Mouse (Mus musculus) stomach, embryonic 16.5 days (tissue): ENCODE measurements at regions not wholly inside any gene's neighbourhood (a gene's known extent, or its start where the extent isn't known, plus 50 kb on each side); places are given as distances from the start of the nearest gene placed in this dataset.

ENCODE experiments used
- ATAC-seq: fragments of 200-750 bp; cut with Nextera tagmentation; 2 replicates; pipeline ENCODE4 v1.8.0; 2017; ENCODE audit warnings: moderate number of reproducible peaks, moderate TSS enrichment; ENCODE audit not compliant: insufficient read depth, low FRiP score
- H3K27ac ChIP-seq: fragments of 300-500 bp; sonication (generic); 2 replicates; pipeline ENCODE4 v1.5.1; 2014; ENCODE audit warnings: low read length
- H3K27me3 ChIP-seq: fragments of 300-500 bp; sonication (generic); 2 replicates; pipeline ENCODE4 v1.6.1; 2014; ENCODE audit warnings: low read length, control low read depth, mixed read lengths; ENCODE audit not compliant: control insufficient read depth, insufficient read depth
- H3K36me3 ChIP-seq: fragments of 300-500 bp; sonication (generic); 2 replicates; pipeline ENCODE4 v1.6.1; 2014; ENCODE audit warnings: low read length; ENCODE audit not compliant: control insufficient read depth, insufficient read depth
- H3K4me1 ChIP-seq: fragments of 300-500 bp; sonication (generic); 2 replicates; pipeline ENCODE4 v1.6.1; 2014; ENCODE audit warnings: low read length, control low read depth, mixed read lengths; ENCODE audit not compliant: control insufficient read depth, insufficient read depth
- H3K4me2 ChIP-seq: fragments of 300-500 bp; sonication (generic); 2 replicates; pipeline ENCODE4 v1.6.1; 2014; ENCODE audit warnings: low read depth, low read length, mixed read lengths
- H3K4me3 ChIP-seq: fragments of 300-500 bp; sonication (generic); replicated peaks from 2 replicates; pipeline ENCODE4 v1.5.1; 2014; ENCODE audit warnings: mild to moderate bottlenecking, low read length
- H3K9ac ChIP-seq: fragments of 300-500 bp; sonication (generic); 2 replicates; pipeline ENCODE4 v1.6.1; 2014; ENCODE audit warnings: low read length
- H3K9me3 ChIP-seq: fragments of 300-500 bp; sonication (generic); replicated peaks from 2 replicates; pipeline ENCODE4 v1.6.1; 2016; ENCODE audit warnings: low read length, control low read depth; ENCODE audit not compliant: control insufficient read depth
- WGBS: fragments of 180-500 bp; shearing (Covaris S2); extraction: QIAGEN DNeasy Blood & Tissue Kit; methylation state at CpG from one replicate; pipeline ENCODE4 v1.1.7; 2014; 5-methylcytosine and 5-hydroxymethylcytosine counted together

GRCm38 (mm10) chr1:92737600-92738197 is 89.1 kb upstream of the Otos start:
- ATAC-seq, result no peak
- no peaks in the 10 kb centered on the region for H3K4me1 ChIP-seq
- H3K27ac ChIP-seq, result no peak overlapping the region
- 45% methylated on average over 11 of the region's 11 CpGs for WGBS
- no peaks in the 10 kb centered on the region for H3K9me3 ChIP-seq
- no peak overlapping the region for H3K4me2 ChIP-seq
- H3K4me3 ChIP-seq, result no peak overlapping the region
- no peak overlapping the region for H3K9ac ChIP-seq
- H3K27me3 ChIP-seq, result no peaks in the 10 kb centered on the region
- no peaks in the 10 kb centered on the region for H3K36me3 ChIP-seq

- no peak for ATAC-seq
- 51% methylated on average over 7 of the region's 7 CpGs for WGBS
These were observed 87.8 kb upstream of the Otos start for GRCm38 (mm10) chr1:92736411-92736810.

GRCm38 (mm10) chr1:92733732-92734131 is 85.1 kb upstream of the Otos start:
- H3K9ac ChIP-seq, result no peak overlapping the region
- H3K27ac ChIP-seq, result no peak overlapping the region
- H3K9me3 ChIP-seq, result no peaks in the 10 kb centered on the region
- H3K4me1 ChIP-seq, result no peaks in the 10 kb centered on the region
- WGBS, result 57% methylated on average over 8 of the region's 8 CpGs
- no peak for ATAC-seq
- no peak overlapping the region for H3K4me2 ChIP-seq
- no peaks in the 10 kb centered on the region for H3K27me3 ChIP-seq
- no peak overlapping the region for H3K4me3 ChIP-seq
- H3K36me3 ChIP-seq, result no peaks in the 10 kb centered on the region

More at GRCm38 (mm10) chr1:92736411-92736810, 87.8 kb upstream of the Otos start:
- H3K4me1 ChIP-seq, result no peaks in the 10 kb centered on the region
- H3K9ac ChIP-seq, result no peak overlapping the region
- no peak overlapping the region for H3K4me2 ChIP-seq
- H3K27me3 ChIP-seq, result no peaks in the 10 kb centered on the region
- H3K27ac ChIP-seq, result no peak overlapping the region
- H3K9me3 ChIP-seq, result no peaks in the 10 kb centered on the region
- no peaks in the 10 kb centered on the region for H3K36me3 ChIP-seq
- no peak overlapping the region for H3K4me3 ChIP-seq

GRCm38 (mm10) chr1:92731353-92732282 is 83.0 kb upstream of the Otos start:
- no peak overlapping the region for H3K4me2 ChIP-seq
- no peaks in the 10 kb centered on the region for H3K9me3 ChIP-seq
- H3K4me3 ChIP-seq, result no peak overlapping the region
- WGBS, result 77% methylated on average over 11 of the region's 11 CpGs
- no peaks in the 10 kb centered on the region for H3K36me3 ChIP-seq
- no peak for ATAC-seq
- no peak overlapping the region for H3K27ac ChIP-seq
- H3K4me1 ChIP-seq, result no peaks in the 10 kb centered on the region
- H3K27me3 ChIP-seq, result no peaks in the 10 kb centered on the region
- no peak overlapping the region for H3K9ac ChIP-seq

- ATAC-seq, result no peak
- H3K4me2 ChIP-seq, result no peak overlapping the region
- H3K9me3 ChIP-seq, result no peaks in the 10 kb centered on the region
- H3K9ac ChIP-seq, result no peak overlapping the region
- H3K36me3 ChIP-seq, result no peaks in the 10 kb centered on the region
- H3K4me1 ChIP-seq, result no peaks in the 10 kb centered on the region
- H3K27ac ChIP-seq, result no peak overlapping the region
- WGBS, result 69% methylated on average over 6 of the region's 6 CpGs
- no peaks in the 10 kb centered on the region for H3K27me3 ChIP-seq
- no peak overlapping the region for H3K4me3 ChIP-seq
These were observed 81.9 kb upstream of the Otos start for GRCm38 (mm10) chr1:92730576-92730975.

- H3K27ac ChIP-seq, result no peak overlapping the region
- no peak overlapping the region for H3K9ac ChIP-seq
- H3K27me3 ChIP-seq, result no peaks in the 10 kb centered on the region
- WGBS, result 63% methylated on average over 4 of the region's 4 CpGs
- ATAC-seq, result no peak
- H3K4me1 ChIP-seq, result no peaks in the 10 kb centered on the region
- H3K4me2 ChIP-seq, result no peak overlapping the region
- H3K36me3 ChIP-seq, result no peaks in the 10 kb centered on the region
- no peak overlapping the region for H3K4me3 ChIP-seq
- H3K9me3 ChIP-seq, result no peaks in the 10 kb centered on the region
These were observed 79.3 kb upstream of the Otos start for GRCm38 (mm10) chr1:92727961-92728360.

GRCm38 (mm10) chr1:92727371-92727770 is 78.7 kb upstream of the Otos start:
- H3K9me3 ChIP-seq, result no peaks in the 10 kb centered on the region
- no peaks in the 10 kb centered on the region for H3K4me1 ChIP-seq
- H3K27ac ChIP-seq, result no peak overlapping the region
- no peaks in the 10 kb centered on the region for H3K27me3 ChIP-seq
- no peak for ATAC-seq
- WGBS, result 74% methylated on average over 6 of the region's 6 CpGs
- no peak overlapping the region for H3K4me2 ChIP-seq
- H3K9ac ChIP-seq, result no peak overlapping the region
- H3K36me3 ChIP-seq, result no peaks in the 10 kb centered on the region
- no peak overlapping the region for H3K4me3 ChIP-seq

- Histone ChIP-seq H3K4me3 (no peak overlapping the region), H3K36me3 (no peaks in the 10 kb centered on the region), H3K4me2 (no peak overlapping the region), H3K4me1 (no peaks in the 10 kb centered on the region), H3K9ac (no peak overlapping the region), H3K27me3 (no peaks in the 10 kb centered on the region), H3K27ac (no peak overlapping the region), H3K9me3 (no peaks in the 10 kb centered on the region)
- 79% methylated on average over 6 of the region's 6 CpGs for WGBS
- no peak for ATAC-seq
These were observed 77.7 kb upstream of the Otos start for GRCm38 (mm10) chr1:92726341-92726740.

- 70% methylated on average over 3 of the region's 3 CpGs for WGBS
- H3K9ac ChIP-seq, result no peak overlapping the region
- no peak overlapping the region for H3K4me2 ChIP-seq
- no peak overlapping the region for H3K4me3 ChIP-seq
- H3K9me3 ChIP-seq, result no peaks in the 10 kb centered on the region
- ATAC-seq, result no peak
- H3K36me3 ChIP-seq, result no peaks in the 10 kb centered on the region
- no peak overlapping the region for H3K27ac ChIP-seq
- H3K27me3 ChIP-seq, result no peaks in the 10 kb centered on the region
- H3K4me1 ChIP-seq, result no peaks in the 10 kb centered on the region
These were observed 75.5 kb upstream of the Otos start for GRCm38 (mm10) chr1:92724135-92724534.
